Mouse (Mus musculus) liver, embryonic 14.5 days (tissue): ENCODE results near the gene Ptpn4. TPM values are rescaled to one million over a fixed set of nuclear protein-coding genes. Genes with fewer than 3 reads are reported as not detected.
A peak's percentile ranks its signal among the peaks of the same experiment; 100 is the strongest.

Experiments
- ATAC-seq: fragments of 200-750 bp; cut with Nextera tagmentation; 2 replicates; pipeline ENCODE4 v1.8.0; 2017; ENCODE audit warnings: moderate number of reproducible peaks, mild to moderate bottlenecking, moderate library complexity; ENCODE audit not compliant: insufficient read depth
- DNase-seq, 3 experiments: peaks; one replicate each; pipeline ENCODE4 v3.0.0-alpha.2; 2012 to 2013; ENCODE audit warnings: low read depth in 3 of 3, low spot score in 3 of 3
- H3K27ac ChIP-seq: fragments of 300-500 bp; sonication (generic); 2 replicates; pipeline ENCODE4 v1.5.1; 2014; ENCODE audit warnings: moderate library complexity, mild to moderate bottlenecking, control low read depth, inconsistent platforms
- H3K27me3 ChIP-seq: fragments of 300-500 bp; sonication (generic); 2 replicates; pipeline ENCODE4 v1.6.1; 2014; ENCODE audit warnings: mild to moderate bottlenecking, low read length, moderate library complexity; ENCODE audit not compliant: control insufficient read depth, insufficient read depth
- H3K36me3 ChIP-seq: fragments of 300-500 bp; sonication (generic); replicated peaks from 2 replicates; pipeline ENCODE4 v1.6.1; 2014; ENCODE audit warnings: low read depth; ENCODE audit not compliant: control insufficient read depth, insufficient read depth
- H3K4me1 ChIP-seq, 2 experiments: fragments of 200-500 bp in 1 of 2; fragments of 300-500 bp in 1 of 2; sonication (generic) in 1 of 2; replicated peaks; 2 replicates each; pipeline ENCODE4 v1.6.1; 2012 to 2014; ENCODE audit warnings: antibody characterized with exemption in 1 of 2, inconsistent platforms in 1 of 2, low read length in 1 of 2; ENCODE audit not compliant: control insufficient read depth in 2 of 2, insufficient read depth in 2 of 2
- H3K4me2 ChIP-seq: fragments of 300-500 bp; sonication (generic); 2 replicates; pipeline ENCODE4 v1.6.1; 2014; ENCODE audit warnings: low read depth, mild to moderate bottlenecking, control low read depth, moderate library complexity
- H3K4me3 ChIP-seq, 2 experiments: fragments of 200-500 bp in 1 of 2; fragments of 300-500 bp in 1 of 2; sonication (generic) in 1 of 2; 2 replicates each; pipeline ENCODE4 v1.5.1; 2012 to 2014; ENCODE audit warnings: low read depth in 2 of 2, low read length in 2 of 2, mild to moderate bottlenecking in 2 of 2, control low read depth in 1 of 2, inconsistent platforms in 1 of 2, moderate library complexity in 1 of 2; ENCODE audit not compliant: insufficient read depth in 1 of 2
- H3K9ac ChIP-seq: fragments of 300-500 bp; sonication (generic); replicated peaks from 2 replicates; pipeline ENCODE4 v1.6.1; 2014; ENCODE audit warnings: mild to moderate bottlenecking, control low read depth, moderate library complexity
- H3K9me3 ChIP-seq: fragments of 300-500 bp; sonication (generic); 2 replicates; pipeline ENCODE4 v1.6.1; 2016; ENCODE audit warnings: low read length, mixed read lengths; ENCODE audit not compliant: control insufficient read depth
- CTCF ChIP-seq: IDR thresholded peaks from 2 replicates; pipeline ENCODE4 v1.5.1; 2016; ENCODE audit warnings: antibody characterized with exemption, low read depth, control low read depth
- EP300 ChIP-seq: IDR thresholded peaks from 2 replicates; pipeline ENCODE4 v1.6.1; 2016; ENCODE audit warnings: antibody characterized with exemption, low read depth
- WGBS: fragments of 180-500 bp; shearing (Covaris S2); extraction: QIAGEN DNeasy Blood & Tissue Kit; methylation state at CpG from one replicate; pipeline ENCODE4 v1.1.7; 2014; ENCODE audit not compliant: insufficient replicate concordance; 5-methylcytosine and 5-hydroxymethylcytosine counted together
- polyA plus RNA-seq, 2 experiments: library from polyadenylated mRNA; depleted of rRNA in 1 of 2; stranded (reverse) in 1 of 2; unstranded in 1 of 2; fragments of >200 nt; fragmentation: Nextera tagmentation in 1 of 2; extraction: Ambion mirVana in 1 of 2; gene quantifications; 2 replicates each; pipeline versions ENCODE4 v1.2.1 to v1.2.3; 2012 to 2014

The Ptpn4 gene
- 0.91 and 1.2 TPM in 2 replicates for polyA plus RNA-seq (2012; rRNA removed)
- 1.8 and 2.2 TPM in 2 replicates for polyA plus RNA-seq (2014; fragmentation: Nextera tagmentation; extraction: Ambion mirVana)

GRCm38 (mm10) chr1:119837035-119837751 is at the start of gene Ptpn4:
Ptpn4 (minus strand) TSS chr1:119837613.
- under 1% methylated on average over 74 of the region's 79 CpGs for WGBS
- H3K4me3 ChIP-seq, result peak within 1 kb of the TSS; percentile 79 to 92
- peaks cover 10% of the 10 kb centered on the region in 2 experiments for H3K4me1 ChIP-seq
- H3K27me3 ChIP-seq, result no peaks in the 10 kb centered on the region
- H3K4me2 ChIP-seq, result peak within 1 kb of the TSS; percentile 93
- peak within 1 kb of the TSS; percentile 84 for H3K9ac ChIP-seq
- peak; percentile 99 for ATAC-seq
- no peaks in the 10 kb centered on the region for H3K36me3 ChIP-seq
- TF ChIP-seq CTCF, result no peak
- TF ChIP-seq EP300, result peak; percentile 73
- peak; percentile 90 to 93 (median 91) for DNase-seq
- H3K9me3 ChIP-seq, result no peaks in the 10 kb centered on the region
- peak within 1 kb of the TSS; percentile 79 for H3K27ac ChIP-seq

- H3K36me3 ChIP-seq, result no peaks in the 10 kb centered on the region
- H3K9me3 ChIP-seq, result no peaks in the 10 kb centered on the region
- DNase-seq, result no peak
- TF ChIP-seq EP300 (no peak), CTCF (no peak)
- H3K27me3 ChIP-seq, result no peaks in the 10 kb centered on the region
- H3K9ac ChIP-seq, result no peak overlapping the region
- H3K4me3 ChIP-seq, result no peak overlapping the region
- H3K27ac ChIP-seq, result no peak overlapping the region
- H3K4me2 ChIP-seq, result no peak overlapping the region
- no peaks in the 10 kb centered on the region; a peak in 1 of 4 replicates for H3K4me1 ChIP-seq
- ATAC-seq, result no peak
- WGBS, result 65% methylated on average over 7 of the region's 7 CpGs
Measured at GRCm38 (mm10) chr1:119886320-119886719, 48.9 kb upstream of the Ptpn4 start.

DNA sequence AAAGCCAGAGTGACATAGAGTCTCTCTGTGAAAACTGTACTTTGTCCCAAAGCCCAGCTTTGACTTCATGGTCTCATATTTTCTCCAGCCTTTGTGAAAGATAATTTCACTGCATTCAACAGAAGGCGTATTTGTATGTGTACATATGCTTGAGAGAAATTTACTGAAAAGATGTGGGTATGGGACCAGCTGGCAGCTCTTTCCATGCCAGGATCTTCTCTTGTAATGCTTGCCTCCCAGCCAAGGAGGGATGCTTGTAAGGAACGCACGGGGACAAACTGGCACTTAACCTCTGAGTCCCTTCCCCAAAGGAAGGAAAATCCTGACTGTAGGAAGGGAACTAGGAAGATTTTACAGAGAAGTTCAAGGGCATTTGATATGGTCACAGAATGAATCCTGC is 46.9 kb upstream of the Ptpn4 start:
- Histone ChIP-seq H3K9me3 (no peaks in the 10 kb centered on the region), H3K4me1 (no peaks in the 10 kb centered on the region; a peak in 1 of 4 replicates), H3K27me3 (no peaks in the 10 kb centered on the region), H3K27ac (no peak overlapping the region), H3K36me3 (no peaks in the 10 kb centered on the region), H3K4me2 (no peak overlapping the region), H3K9ac (no peak overlapping the region), H3K4me3 (no peak overlapping the region)
- ATAC-seq (no peak), DNase-seq (no peak)
- WGBS, result 73% methylated on average over 3 of the region's 3 CpGs
- no peak for TF ChIP-seq EP300
- no peak for TF ChIP-seq CTCF

DNA sequence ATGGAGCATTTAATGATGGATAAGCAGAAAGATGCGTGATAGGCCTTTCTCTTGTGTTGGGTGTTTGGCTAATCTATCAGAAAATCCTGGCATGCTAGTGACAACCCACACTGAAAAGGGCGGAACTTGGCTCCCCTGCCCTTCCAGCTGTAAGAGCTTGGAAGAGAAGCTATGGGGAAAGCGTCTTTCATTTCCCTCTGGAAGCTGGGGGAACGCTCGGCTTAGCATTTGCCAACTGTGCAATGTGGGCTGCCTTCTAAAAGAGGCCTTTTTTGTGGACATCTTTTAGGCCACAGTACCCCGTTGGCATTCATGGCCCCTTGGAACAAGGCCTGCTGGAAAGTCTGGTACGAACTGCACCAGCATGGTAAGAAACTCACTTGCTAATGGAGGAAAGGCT is 41.5 kb upstream of the Ptpn4 start:
- DNase-seq (no peak), ATAC-seq (no peak)
- Histone ChIP-seq H3K4me2 (no peak overlapping the region), H3K27ac (no peak overlapping the region), H3K36me3 (no peaks in the 10 kb centered on the region), H3K4me1 (no peaks in the 10 kb centered on the region), H3K4me3 (no peak overlapping the region), H3K9me3 (no peaks in the 10 kb centered on the region), H3K9ac (no peak overlapping the region), H3K27me3 (no peaks in the 10 kb centered on the region)
- TF ChIP-seq CTCF (no peak), EP300 (no peak)
- WGBS, result 68% methylated on average over 7 of the region's 7 CpGs

- no peak overlapping the region for H3K27ac ChIP-seq
- H3K27me3 ChIP-seq, result no peaks in the 10 kb centered on the region
- H3K9me3 ChIP-seq, result no peaks in the 10 kb centered on the region
- ATAC-seq, result no peak
- no peak for DNase-seq
- H3K9ac ChIP-seq, result no peak overlapping the region
- H3K4me2 ChIP-seq, result no peak overlapping the region
- 56% methylated on average over 4 of the region's 4 CpGs for WGBS
- H3K4me1 ChIP-seq, result no peaks in the 10 kb centered on the region
- TF ChIP-seq CTCF, result no peak
- TF ChIP-seq EP300, result no peak
- no peaks in the 10 kb centered on the region for H3K36me3 ChIP-seq
- H3K4me3 ChIP-seq, result no peak overlapping the region
Measured at GRCm38 (mm10) chr1:119877469-119877868, 40.1 kb upstream of the Ptpn4 start.
